Mouse (Mus musculus) adrenal gland, postnatal 14 days (tissue): ENCODE data around the gene Vapb. TPM values are rescaled to one million over a fixed set of nuclear protein-coding genes. Genes with fewer than 3 reads are reported as not detected.

Source experiments
- DNase-seq: peaks from one replicate; pipeline ENCODE4 v3.0.0; 2021; ENCODE audit warnings: mixed read lengths
- total RNA-seq: library from RNA; stranded (reverse); gene quantifications from 2 replicates; pipeline ENCODE4 v1.2.3, GENCODE M21; 2021

Vapb gene
- total RNA-seq, 1 experiment from 2014 or later = 134 TPM

DNA sequence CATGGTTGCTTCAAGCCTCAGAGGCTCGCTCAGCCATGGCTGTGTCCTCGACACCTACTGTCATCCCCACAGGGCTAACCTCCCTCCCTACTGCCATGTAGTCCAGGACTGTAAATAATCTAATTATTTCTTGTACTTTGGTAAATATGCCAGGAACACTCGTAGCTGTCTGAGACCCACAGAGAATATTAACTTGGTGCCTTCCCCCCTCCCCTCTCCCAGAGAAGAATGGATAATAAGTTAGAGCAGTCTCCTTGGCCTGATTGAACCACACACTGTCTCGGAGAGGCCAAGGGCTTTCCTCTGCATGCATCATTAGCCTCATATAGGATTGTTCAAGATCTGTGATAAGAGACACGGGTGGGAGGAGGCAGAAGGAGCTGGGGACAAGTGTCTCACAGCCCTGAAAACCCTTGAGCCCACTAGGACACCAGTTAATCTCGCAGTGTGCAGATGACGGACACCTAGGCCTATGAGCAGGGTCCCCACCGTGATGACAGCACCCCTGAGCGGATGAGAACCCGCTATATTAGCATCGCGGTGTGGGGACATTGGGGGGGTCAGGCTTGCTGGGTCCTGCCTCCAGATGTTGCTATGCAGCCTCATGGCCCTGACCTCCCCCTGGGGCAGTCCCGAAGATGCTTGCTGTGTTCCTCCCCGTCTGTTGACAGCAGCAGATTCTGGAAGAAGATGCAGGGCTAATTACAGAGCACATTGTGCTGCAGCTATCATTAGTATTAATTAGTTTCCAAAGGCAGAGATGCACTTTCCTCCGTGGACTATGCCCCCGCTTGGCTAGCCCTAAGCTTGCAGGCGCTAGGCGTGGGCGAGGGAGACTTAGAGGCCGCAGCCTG is 54.8 kb downstream of the Vapb start:
- no peak for DNase-seq

- no peak for DNase-seq
These were observed 56.7 kb downstream of the Vapb start for GRCm38 (mm10) chr2:173794018-173794417.

GRCm38 (mm10) chr2:173794531-173795510 is 57.5 kb downstream of the Vapb start:
- DNase-seq = no peak

DNA sequence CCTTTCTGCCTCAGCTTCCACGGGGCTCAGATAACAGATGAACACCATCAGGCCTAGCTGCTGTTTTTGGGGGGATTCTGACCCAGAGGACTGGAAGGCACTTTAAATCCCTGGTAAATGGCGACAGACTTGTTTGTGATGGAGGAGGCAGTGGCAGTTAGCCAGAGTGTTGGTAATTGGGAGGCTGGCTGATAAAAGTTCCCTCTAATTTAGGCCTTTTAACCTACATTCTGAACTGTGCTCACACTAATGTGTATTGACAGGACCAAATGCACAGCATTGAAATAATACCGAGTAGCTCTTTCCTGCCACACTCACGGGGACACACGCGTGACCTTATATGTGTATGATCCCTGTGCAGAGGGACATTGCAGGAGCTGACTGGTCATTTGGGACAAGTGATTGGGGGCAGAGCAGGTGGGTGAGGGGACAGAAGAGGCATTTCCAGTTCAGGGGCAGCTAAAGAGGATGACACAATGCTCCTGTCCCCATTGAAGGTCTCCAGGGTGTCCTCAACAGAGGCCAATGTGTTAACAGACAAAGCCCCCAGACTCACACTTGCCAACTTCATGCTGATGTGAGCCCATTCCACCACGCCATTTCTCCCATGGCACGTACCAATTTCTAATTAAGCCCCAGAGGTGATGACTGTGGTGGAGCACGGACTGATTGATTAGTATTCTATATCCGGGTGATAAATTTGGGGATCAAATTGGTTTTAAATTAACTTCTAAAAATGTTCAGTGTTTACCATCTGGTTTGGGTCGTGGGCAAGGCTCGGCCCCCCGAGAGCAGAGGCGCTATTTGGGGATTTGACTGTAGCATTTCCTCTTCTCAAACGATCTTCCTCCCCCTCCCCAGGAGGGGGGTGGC is 58.7 kb downstream of the Vapb start:
- DNase-seq = no peak

DNA sequence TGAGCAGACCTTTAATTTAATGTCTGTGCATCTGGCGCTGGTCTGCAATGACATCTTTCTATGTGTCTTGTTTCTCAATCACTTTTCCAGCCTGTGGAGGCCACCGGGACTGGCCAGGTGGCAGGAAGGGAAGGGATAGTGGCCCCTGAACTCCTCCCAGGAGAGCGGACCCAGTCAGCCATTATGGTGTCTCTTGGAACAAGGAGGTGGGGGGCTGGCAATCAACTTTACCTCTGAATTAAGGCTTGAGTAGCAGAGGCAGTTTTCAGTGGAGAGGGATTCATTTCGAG is 59.3 kb downstream of the Vapb start:
- no peak for DNase-seq

- DNase-seq = no peak
These were observed 62.2 kb downstream of the Vapb start for GRCm38 (mm10) chr2:173799513-173799912.

DNA sequence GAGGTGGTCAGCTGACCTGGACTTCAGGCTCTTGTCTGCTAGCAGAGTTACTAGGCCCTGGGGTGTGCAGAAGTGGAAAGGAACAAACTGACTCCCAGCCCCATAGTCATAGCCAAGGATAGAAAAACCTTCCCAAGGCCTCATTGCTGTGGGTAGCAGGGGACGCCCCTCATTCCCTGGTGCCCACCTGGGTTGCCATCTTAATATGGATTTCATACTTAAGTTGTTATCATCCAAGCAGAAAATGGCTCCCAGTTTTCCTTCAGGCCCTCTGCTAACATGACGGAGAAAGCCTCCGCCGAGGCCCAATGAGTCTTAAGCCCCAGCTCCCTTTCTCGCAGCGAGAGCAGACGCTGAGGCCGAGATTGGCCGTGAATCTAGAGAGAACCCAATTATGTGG is 63.3 kb downstream of the Vapb start:
- no peak for DNase-seq

GRCm38 (mm10) chr2:173801405-173801876 is 64.1 kb downstream of the Vapb start:
- DNase-seq = peak; percentile 49

DNA sequence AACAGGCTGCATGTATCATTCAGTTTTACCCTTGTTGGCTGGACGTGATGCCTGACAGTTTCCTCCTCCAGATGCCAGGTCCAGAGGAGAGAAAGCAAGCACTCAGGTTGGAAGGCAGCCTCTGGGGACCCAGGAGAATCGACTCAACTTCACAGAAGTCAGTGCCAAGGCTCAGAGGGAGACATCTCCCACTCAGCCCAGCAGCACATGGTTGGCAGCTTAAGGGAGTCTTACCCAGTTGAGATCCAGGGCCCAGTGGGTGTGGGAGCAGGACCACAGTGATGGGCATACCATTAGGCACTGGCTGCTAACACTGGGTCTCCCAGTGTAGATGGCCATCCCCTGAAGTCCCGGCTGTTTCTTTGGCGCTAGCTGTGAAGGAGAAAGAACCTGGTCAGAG is 64.9 kb downstream of the Vapb start:
- no peak for DNase-seq

GRCm38 (mm10) chr2:173802956-173803355 is 65.6 kb downstream of the Vapb start:
- no peak for DNase-seq

GRCm38 (mm10) chr2:173803827-173804226 is 66.5 kb downstream of the Vapb start:
- no peak for DNase-seq

- no peak for DNase-seq
These were observed 69.3 kb downstream of the Vapb start for GRCm38 (mm10) chr2:173806621-173807020.

- no peak for DNase-seq
These were observed 71.6 kb downstream of the Vapb start for GRCm38 (mm10) chr2:173808942-173809341.

DNA sequence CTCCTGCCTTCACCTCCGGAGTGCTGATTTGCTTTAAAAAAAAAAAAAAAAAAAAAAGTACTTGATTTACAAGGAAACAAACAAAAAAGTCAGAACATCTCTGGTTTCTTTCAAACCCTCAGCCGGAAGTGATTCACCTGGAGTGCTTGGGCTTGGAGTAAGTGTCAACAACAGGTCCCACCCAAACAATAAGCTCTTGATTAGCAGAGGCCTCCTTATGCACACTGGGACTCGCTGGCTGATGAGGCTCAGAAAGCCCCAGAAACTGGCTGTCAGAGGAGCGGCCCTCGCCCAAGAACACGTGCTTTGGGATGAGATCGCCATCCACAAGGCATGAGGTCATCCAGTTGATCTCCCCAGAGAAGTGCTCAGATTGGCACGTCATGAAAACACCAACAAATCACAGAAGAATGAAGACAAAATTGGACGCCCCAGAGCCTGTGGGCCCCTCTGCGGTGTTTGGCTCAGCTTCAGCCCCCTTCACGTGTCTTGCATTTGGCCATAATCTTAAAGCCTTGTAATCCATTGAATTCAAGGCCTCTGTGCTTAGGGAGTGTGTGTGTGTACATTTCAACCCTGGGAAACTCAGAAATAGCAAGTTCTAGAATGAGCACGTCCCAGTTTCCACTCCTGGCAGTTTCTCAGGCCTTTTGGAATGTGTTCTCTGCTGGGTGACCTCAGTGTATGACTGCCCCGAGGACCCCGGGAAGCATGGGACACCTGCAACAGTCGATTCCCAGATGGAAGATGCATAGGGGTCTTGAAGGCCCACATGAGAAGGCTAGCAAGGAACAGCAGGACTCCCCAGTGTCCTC is 72.9 kb downstream of the Vapb start:
- no peak for DNase-seq

DNA sequence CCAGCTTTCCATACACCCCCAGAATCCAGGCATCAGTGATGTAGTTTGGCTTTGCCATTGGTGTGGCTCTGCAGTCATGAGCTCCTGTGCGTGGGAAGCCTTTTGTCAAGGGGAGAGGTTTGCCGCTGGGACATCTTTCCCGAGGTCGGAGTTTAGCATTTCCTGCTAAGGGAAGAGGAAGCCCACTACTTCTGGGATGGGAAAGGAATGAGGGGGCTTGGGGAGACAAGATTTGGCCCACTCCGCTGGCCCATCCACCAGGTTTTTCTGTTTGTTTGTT is 73.5 kb downstream of the Vapb start:
- no peak for DNase-seq

DNA sequence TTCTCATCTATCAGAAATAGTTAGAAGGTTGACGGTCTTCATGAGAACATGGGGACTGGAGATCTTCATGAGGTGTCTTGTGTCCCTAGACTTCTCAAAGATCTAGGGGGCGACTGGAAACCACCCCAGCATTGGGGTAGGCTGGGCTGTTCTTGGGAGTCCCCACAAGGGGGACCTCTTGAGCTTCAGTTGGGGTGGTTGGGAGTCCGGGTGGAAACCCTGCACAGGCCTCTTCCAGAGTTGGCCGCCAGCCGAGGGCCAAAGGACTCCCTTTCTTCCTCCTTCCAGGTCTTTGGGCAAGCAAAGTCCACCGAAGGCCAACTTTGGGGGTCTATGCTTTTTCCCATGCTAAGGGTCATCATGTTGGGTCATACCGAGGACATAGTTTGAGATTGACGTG is 74.5 kb downstream of the Vapb start:
- peak; percentile 56 for DNase-seq

- DNase-seq = no peak
These were observed 75.8 kb downstream of the Vapb start for GRCm38 (mm10) chr2:173813071-173813470.

DNA sequence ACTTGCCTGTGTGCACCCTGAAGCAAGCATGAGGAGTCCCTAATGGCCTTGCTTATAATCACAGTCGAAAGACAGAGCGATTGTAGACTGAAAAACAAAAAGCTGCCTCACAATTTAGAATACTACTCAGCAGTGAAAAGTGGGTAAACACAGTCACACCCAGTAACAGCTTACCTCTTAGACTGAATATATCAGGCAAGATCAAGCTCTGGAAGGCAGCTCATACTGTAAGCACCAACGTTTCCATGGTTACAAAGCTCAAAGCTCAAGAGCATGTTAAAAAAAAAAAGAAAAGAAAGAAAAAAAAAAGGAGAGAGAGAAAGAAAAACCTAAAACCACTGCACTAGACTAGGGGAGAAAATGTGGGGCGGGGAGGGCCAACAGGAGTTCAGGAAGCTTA is 89.0 kb downstream of the Vapb start:
- no peak for DNase-seq

DNA sequence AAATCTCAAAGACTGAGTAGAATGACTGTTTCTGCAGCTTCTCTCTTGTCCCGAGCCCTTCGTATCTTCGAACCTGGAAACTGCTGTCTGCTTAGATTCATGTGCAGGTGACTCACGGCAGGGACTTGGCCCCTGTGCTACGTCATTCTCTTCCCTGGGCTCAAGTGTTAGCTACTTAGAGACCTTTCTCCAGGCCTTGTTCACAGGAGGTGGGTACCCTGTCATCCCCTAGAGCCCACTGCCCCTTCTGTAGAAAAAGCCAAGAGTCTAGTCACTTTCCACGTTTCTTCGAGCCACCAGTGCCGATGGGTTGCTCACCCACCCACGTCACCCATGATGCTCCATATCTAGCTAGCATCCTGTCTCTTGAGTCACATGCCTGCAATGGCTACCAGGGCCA is 89.9 kb downstream of the Vapb start:
- DNase-seq = no peak

DNA sequence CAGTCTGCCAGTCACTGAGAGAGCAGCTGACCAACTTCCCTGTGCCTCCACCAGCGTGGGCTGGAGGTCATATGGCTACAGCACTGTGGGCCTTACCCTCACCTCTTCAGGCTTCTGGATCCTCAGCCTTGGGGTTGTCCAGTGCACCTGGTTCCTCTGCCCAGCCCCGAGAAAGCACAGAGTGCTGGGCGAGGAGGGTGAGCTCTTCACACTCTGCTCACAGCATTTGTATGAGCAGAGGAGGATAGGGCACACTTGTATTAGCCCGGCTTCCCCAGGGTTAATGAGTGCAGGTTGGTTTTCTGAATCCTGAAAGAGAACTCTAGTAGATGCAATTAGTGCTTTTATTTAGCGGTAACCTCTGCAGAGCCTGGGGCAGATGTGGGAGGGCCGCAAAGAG is 90.8 kb downstream of the Vapb start:
- no peak for DNase-seq

GRCm38 (mm10) chr2:173832828-173833492 is 95.6 kb downstream of the Vapb start:
- no peak for DNase-seq
